Mouse (Mus musculus) adrenal gland, adult 8-10 months (tissue): Measurements from ENCODE around the gene Gnb1l. TPM values are rescaled to one million over a fixed set of nuclear protein-coding genes. Genes with fewer than 3 reads are reported as not detected.

Experiments used
- DNase-seq: peaks from one replicate; pipeline ENCODE4 v3.0.0; 2022
- total RNA-seq, 4 experiments: library from RNA; stranded (reverse); gene quantifications; 2 replicates each; pipeline ENCODE4 v1.2.4; 2022

The Gnb1l gene
- 1 to 10 TPM; 5.1 to 7.0 (median 6.1) TPM for total RNA-seq

GRCm38 (mm10) chr16:18498558-18498990 is at the start of gene Gnb1l, which contains the start of gene Rtl10:
Gnb1l (plus strand) TSS chr16:18498713.
Rtl10 (plus strand) TSS chr16:18498901.
- DNase-seq, result peak; percentile 91

GRCm38 (mm10) chr16:18449005-18449404 is 49.5 kb upstream of the Gnb1l start:
- DNase-seq, result no peak

GRCm38 (mm10) chr16:18451486-18452181 is 46.9 kb upstream of the Gnb1l start:
- DNase-seq, result no peak

DNA sequence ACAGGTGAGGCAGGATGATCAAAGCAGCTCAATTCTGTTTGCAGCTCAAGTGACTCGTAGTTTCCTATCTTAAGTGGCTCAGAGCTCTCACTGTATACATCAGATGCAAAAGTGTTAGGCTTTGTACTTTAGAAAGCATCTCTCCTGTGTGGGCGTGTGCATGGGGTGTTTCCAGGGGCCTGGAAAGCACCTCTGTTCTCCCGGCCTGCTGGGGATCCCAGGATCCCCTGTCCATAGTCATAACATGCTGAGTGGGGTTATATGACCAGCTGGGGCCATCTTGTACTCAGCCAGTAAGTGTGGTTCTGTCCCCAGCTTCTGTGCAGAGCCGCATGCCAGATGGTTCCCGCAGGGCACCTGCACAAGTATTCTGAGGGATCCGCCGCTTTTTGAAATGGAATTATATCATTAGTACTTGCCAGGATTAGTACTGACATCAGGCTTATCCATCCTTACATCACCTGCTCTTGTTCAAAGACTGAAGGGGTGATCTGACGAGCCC is 46.1 kb upstream of the Gnb1l start:
- no peak for DNase-seq

DNA sequence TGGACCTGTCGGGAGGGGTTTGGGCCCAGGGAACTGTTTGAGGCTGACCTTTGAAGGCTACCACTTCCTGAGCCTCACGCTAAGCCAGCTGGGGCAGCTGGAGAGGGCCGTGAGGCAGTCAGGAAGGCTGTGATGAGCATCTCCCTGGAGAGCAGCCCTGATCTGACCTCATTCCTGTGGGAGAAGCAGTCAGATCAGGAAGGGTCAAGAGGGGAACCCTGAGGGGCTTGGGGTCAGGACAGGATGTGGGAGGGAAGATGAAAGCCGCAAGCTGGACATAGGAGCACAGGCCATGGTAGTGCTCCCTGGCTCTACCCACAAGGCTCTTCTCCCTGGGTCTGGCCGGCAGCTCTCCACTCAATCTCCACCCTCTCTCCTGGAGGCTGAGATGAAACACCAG is 44.7 kb upstream of the Gnb1l start:
- DNase-seq, result no peak

DNA sequence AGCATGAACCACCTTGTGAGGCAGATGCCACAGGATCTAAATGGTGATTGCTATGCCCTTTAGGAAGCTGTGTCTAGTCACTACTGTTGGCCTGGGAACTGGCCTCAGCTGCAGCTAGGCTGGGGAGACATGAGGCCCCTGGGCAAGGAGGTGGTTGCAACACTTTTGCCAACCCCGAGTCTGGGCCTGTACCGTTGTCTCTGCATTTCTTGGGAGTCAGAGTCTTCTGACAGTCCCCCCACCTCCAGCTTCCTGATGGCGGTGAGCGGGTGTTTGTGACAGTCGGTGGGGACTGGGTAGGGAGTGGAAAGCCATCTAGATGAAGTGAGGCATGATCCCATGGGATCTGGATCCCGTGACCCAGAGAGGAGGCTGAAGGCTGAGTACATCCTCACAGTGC is 43.1 kb upstream of the Gnb1l start:
- no peak for DNase-seq

GRCm38 (mm10) chr16:18458661-18459060 is 39.9 kb upstream of the Gnb1l start:
- no peak for DNase-seq

DNA sequence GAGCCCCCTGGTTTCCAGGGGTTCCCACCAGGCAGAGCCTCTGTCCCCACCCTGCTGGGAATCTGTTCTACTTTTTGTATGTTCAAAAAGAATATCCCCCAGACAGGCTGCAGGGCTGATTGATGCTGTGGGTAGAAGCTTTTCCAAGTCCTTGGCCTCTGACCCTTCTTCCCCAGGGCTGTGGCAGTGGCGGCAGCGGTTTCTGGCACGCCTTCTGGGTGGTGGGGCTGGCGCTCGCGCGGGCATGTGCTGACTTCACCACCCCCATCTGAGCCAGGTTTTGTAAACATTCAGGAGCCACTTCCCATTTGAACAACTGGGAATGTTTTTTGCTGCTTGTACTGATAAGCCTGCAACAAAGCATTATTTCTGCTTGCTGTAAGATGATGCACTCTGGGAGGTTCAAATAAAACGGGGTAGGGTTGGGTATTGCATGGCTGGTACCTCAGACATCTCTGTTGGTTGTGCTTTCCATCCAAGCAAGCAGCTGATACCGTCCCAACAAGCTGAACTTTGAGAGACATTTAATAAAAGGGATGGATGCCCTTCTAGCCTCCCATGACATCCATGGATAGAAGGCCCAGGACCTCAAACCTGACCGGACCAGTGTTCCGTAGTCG is 39.1 kb upstream of the Gnb1l start:
- DNase-seq, result no peak

DNA sequence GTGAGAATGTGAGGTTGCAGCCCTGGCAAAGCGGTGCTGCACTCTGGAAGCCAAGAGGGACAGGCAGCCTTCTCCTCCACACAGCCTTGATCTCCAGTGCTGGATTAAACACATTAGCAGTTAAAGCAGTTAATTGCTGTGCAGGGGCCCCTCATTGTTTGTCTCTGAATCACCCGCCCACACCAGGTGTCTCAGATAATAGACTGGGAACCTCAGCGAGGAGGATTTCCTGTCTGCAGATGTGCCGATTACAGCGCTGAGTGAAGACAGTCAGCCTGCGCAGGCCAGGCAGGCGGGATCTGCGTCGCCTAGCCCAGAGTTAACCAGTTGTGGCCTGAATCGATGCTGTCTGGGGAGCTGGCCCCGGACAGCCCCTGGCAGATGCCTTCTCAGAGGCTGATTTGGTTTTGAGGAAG is 38.5 kb upstream of the Gnb1l start:
- no peak for DNase-seq

DNA sequence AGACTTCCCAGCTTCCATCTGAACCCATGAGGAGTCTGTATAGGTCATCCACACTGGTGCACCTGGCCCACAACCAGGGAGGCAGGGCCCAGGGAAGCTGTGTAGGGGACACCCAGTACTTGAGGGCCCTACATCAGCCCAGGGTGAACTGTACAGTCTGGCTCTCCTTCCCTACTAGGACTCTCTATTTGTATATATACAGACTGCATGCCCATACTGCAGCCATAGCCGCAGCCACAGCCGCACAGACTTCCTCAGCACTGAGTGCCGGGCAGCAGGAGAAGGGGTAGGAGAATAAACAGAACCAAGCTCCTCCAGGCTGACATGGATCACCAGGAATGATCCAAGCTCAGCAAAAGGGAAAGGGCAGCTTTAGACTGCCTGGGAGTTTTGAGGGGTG is 37.7 kb upstream of the Gnb1l start:
- DNase-seq, result no peak

GRCm38 (mm10) chr16:18462031-18462430 is 36.5 kb upstream of the Gnb1l start:
- no peak for DNase-seq

DNA sequence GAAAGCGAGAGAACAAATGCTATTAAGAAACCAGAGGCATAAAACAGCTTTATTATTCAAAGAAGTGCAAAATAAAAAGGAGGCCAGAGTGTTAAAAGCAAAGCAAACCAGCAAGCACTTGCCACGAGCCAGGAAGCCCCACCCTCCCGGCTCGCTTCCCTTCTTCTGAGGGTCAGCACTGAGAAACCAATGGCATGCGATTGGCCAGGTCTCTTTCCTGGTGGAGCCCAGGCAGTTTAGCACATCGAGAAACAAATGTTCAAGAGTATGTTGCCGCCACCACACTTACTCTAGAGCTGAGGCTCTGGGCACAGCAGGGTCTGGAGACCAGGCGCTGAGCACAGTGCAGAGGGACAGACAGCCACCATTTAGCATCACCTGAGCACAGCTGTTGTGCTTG is 35.9 kb upstream of the Gnb1l start:
- DNase-seq, result no peak

- DNase-seq, result no peak
Measured at GRCm38 (mm10) chr16:18464271-18464670, 34.2 kb upstream of the Gnb1l start.

DNA sequence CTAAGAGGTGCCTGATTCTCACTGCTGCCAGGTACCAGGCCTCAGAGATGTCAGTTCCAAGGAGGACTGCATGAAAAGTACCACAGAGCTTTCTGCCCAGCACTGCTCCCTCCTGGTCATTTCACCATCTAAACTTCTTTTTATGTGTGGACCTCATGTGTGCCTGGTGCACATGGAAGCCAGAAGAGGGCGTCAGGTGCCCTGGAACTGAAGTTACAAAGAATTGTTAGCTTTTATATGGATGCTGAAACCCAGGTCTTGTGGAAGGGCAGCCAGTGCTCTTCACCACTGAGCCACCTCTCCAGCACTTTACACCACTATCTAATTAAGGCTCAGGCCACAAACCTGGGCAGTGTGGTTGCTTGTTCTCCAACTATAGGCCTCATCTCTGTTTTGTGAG is 27.7 kb upstream of the Gnb1l start:
- no peak for DNase-seq

DNA sequence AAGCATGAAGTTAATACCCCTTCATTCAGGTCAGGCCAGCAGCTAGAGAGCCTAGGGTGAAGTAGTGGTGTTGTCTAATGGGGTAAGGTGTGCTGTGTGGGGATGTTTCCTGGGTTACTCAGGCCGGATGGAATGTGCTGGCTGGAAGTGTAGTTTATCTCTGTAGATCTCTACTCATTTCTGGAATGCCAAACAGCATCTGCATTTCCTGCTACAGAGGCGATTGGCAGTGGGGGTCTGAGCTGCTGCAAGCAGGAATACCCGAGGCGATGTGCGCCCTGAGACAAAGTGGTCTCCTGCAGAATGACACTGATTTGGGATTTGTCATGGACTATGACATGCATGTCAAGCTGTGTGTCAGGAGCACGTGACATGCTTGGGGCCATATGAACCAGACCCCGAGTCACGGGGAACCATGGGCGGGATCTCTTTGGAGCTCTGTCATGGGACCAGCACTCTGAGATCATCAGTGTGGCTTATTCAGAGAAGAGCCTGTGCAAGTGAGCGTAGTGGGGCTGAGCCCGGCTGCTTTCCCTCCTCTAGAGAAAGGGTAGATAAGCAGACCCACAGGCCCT is 27.0 kb upstream of the Gnb1l start:
- no peak for DNase-seq

- no peak for DNase-seq
Measured at GRCm38 (mm10) chr16:18471976-18472375, 26.5 kb upstream of the Gnb1l start.

DNA sequence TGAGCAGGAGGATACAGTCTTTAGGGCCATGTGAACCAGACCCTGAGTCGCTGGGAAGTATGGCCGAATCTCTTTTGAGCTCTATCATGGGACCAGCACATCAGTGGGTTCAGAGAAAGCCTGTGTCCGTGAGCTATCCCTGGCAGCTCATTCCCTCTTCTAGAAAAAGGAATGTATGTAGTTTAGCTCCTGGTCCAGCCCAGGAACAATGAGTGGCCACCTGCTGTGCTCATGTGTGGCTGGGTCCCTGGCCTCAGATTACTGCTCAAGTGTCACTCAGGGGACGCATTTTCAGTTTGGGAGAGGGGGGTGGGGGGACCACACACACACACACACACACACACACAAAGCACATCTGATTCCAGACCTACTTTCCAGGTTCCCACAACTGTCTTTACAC is 26.1 kb upstream of the Gnb1l start:
- no peak for DNase-seq

GRCm38 (mm10) chr16:18472976-18473375 is 25.5 kb upstream of the Gnb1l start:
- DNase-seq, result no peak

DNA sequence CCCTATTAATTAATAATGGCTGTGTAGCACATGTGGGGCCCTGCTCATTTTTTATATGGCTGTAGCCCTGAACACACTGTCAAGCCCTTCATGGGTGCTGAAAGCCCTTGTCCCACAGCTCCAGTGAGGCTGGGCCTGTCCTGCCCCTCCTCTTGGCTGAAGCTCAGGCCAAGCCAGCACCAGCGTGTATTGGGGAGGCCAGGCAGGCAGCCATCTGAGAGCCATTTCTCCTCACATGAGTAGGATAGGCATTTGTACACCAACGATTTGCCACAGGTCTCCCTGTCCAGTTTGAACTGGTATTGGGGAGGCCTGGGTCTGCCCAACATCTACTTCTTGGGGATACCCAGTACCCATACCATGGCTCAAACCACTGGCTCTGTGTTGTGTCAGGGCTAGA is 24.5 kb upstream of the Gnb1l start:
- DNase-seq, result no peak

DNA sequence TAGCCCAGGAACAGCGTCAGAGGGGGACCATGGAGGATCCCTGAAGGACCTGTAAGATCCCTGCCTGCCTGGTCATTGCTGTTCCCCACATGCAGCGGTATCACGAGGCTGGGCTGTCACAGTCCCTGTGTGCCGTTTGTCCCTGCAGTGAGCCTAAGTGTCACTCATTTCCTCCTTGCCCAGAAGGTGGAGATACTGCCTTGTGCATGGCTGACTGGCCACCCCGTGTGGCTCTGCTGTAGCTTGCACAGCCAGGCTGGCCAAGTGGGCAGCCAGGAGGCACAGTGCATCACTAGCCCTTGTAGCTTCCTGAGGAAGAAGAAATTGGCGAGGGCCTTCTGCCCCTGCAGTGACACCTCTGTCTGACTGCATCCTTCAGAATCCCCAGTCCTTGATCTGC is 20.5 kb upstream of the Gnb1l start:
- no peak for DNase-seq

DNA sequence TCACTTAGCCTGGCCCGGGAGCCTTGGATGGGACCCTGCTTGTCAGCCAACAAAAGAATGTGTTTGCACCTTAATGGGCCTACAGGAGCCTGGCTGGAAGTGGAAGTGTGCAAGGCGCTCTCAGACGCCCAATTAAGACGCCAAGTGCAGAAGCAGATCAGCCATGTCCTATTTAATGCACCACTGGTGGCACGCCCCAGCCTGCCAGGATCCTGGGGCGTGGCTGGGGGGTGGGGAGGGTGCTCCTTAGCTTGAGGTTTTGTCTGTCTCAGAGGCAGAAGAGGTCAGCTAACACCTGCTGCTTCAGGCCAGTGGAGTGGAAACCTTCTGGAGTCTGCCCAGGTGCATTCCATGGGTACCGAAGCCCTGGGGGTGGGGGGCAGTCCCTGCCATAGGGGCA is 18.8 kb upstream of the Gnb1l start:
- no peak for DNase-seq

DNA sequence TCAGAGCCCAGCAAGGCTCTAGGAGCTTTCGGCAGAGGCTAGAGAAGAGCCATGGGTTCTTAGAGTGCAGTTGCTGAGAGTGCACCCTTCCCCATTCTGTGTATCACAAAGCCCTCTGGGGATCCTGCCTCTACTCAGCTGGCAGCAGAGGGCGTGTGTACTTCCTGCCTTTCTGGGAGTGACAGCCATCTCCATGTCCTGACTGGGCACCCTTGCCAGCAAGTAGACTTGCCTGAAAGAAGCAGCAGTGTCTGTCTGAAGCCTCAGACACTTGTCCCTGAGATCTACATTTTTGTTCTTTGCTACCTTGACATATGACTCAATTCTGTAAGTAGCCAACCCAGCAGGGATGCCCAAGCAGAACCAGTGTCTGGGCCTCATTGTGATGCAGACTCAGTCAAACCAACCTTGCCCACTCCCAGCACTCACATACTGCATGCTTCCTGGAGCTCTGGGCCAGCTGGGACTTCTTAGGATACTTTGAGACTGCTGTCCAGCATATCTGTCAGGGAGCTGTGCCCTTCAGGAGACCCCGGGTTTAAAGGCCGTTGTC is 17.5 kb upstream of the Gnb1l start:
- DNase-seq, result peak; percentile 26

- DNase-seq, result no peak
Measured at GRCm38 (mm10) chr16:18482431-18482830, 16.1 kb upstream of the Gnb1l start.

- DNase-seq, result no peak
Measured at GRCm38 (mm10) chr16:18483839-18484238, 14.7 kb upstream of the Gnb1l start.
